Mouse (Mus musculus) forebrain, embryonic 14.5 days (tissue): ENCODE data around the gene Tmem212. TPM values are rescaled to one million over a fixed set of nuclear protein-coding genes. Genes with fewer than 3 reads are reported as not detected.

ENCODE experiments used
- ATAC-seq: fragments of 200-750 bp; cut with Nextera tagmentation; 2 replicates; pipeline ENCODE4 v1.8.0; 2017; ENCODE audit warnings: mild to moderate bottlenecking, moderate library complexity
- DNase-seq: peaks from one replicate; pipeline ENCODE4 v3.0.0-alpha.2; 2015; ENCODE audit warnings: low spot score
- H3K27ac ChIP-seq: fragments of 300-500 bp; sonication (generic); 2 replicates; pipeline ENCODE4 v1.5.1; 2014; ENCODE audit warnings: low read depth, mild to moderate bottlenecking, control low read depth, low read length, moderate library complexity
- H3K27me3 ChIP-seq: fragments of 300-500 bp; sonication (generic); replicated peaks from 2 replicates; pipeline ENCODE4 v1.6.1; 2014; ENCODE audit warnings: low read length, control low read depth, mixed read lengths; ENCODE audit not compliant: control insufficient read depth, insufficient read depth
- H3K36me3 ChIP-seq: fragments of 300-500 bp; sonication (generic); 2 replicates; pipeline ENCODE4 v1.6.1; 2014; ENCODE audit warnings: low read length, control low read depth; ENCODE audit not compliant: control insufficient read depth, insufficient read depth
- H3K4me1 ChIP-seq: fragments of 300-500 bp; sonication (generic); 2 replicates; pipeline ENCODE4 v1.6.1; 2014; ENCODE audit warnings: antibody characterized with exemption, low read length, control low read depth; ENCODE audit not compliant: control insufficient read depth, insufficient read depth
- H3K4me2 ChIP-seq: fragments of 300-500 bp; sonication (generic); 2 replicates; pipeline ENCODE4 v1.6.1; 2014; ENCODE audit warnings: mild to moderate bottlenecking, control low read depth, low read length
- H3K4me3 ChIP-seq: fragments of 300-500 bp; sonication (generic); 2 replicates; pipeline ENCODE4 v1.5.1; 2014; ENCODE audit warnings: low read depth, low read length, control low read depth
- H3K9ac ChIP-seq: fragments of 300-500 bp; sonication (generic); 2 replicates; pipeline ENCODE4 v1.6.1; 2014; ENCODE audit warnings: mild to moderate bottlenecking, low read length, control low read depth, moderate library complexity
- H3K9me3 ChIP-seq: fragments of 300-500 bp; sonication (generic); replicated peaks from 2 replicates; pipeline ENCODE4 v1.6.1; 2016; ENCODE audit warnings: low read length, control low read depth, mixed read lengths; ENCODE audit not compliant: control insufficient read depth
- WGBS: fragments of 180-500 bp; shearing (Covaris S2); extraction: QIAGEN DNeasy Blood & Tissue Kit; methylation state at CpG from one replicate; pipeline ENCODE4 v1.1.7; 2014; 5-methylcytosine and 5-hydroxymethylcytosine counted together
- polyA plus RNA-seq: library from polyadenylated mRNA; unstranded; fragments of >200 nt; fragmentation: Nextera tagmentation; extraction: Ambion mirVana; gene quantifications from 2 replicates; pipeline ENCODE4 v1.2.1, GENCODE M21; 2014

Tmem212 gene
- polyA plus RNA-seq, 1 experiment from 2014 or later = not detected

DNA sequence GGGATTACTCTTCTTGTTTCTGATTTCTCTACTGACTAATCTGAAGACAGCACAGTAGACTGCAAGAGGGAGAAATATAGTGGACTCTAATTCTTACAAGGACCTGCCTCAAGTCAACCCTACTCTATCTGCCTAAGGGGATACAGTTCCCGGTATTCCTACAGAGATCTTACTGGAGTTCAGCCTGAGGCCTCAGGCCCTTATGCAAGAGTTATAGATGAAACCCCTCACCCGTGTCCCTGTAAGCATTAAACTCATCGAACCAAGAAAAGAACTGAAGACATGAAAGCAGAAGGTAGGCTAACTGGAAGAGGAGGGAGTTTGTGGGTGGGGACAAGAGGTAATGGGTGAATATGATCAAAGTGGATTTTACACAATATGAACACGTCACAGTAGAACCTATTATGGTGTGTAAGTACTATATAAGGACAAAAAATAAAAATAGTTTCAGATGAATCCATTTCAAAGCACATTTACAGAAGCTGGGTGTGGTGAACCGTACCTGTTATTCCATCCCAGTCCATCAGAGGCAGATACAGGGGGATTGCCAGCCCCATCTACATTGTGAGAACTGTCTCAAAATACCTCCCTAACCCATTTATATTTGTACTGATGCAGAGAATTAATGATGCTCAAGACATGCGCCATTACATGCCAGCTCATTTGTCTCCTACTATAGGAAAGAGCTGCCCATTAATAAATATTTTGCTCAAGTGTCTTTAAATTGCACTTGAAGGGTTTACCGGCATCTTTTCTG lies 17.1 kb downstream of the Tmem212 start:
- no peak for DNase-seq
- Histone ChIP-seq H3K27ac (no peak overlapping the region), H3K9ac (no peak overlapping the region), H3K36me3 (no peaks in the 10 kb centered on the region), H3K4me1 (no peaks in the 10 kb centered on the region), H3K9me3 (no peaks in the 10 kb centered on the region), H3K4me3 (no peak overlapping the region), H3K4me2 (no peak overlapping the region), H3K27me3 (no peaks in the 10 kb centered on the region)
- no peak for ATAC-seq
- 83% methylated on average over 7 of the region's 7 CpGs for WGBS

GRCm38 (mm10) chr3:27873268-27874073 lies 22.7 kb downstream of the Tmem212 start:
- H3K27ac ChIP-seq = no peak overlapping the region
- H3K36me3 ChIP-seq = no peaks in the 10 kb centered on the region
- peak; percentile 60; the same call in 1 of the 2 replicates for ATAC-seq
- no peaks in the 10 kb centered on the region for H3K27me3 ChIP-seq
- 69% methylated on average over 9 of the region's 9 CpGs for WGBS
- DNase-seq = peak; percentile 48
- H3K4me2 ChIP-seq = no peak overlapping the region
- H3K9me3 ChIP-seq = no peaks in the 10 kb centered on the region
- no peak overlapping the region for H3K4me3 ChIP-seq
- no peaks in the 10 kb centered on the region; the same call in 1 of the 2 replicates for H3K4me1 ChIP-seq
- H3K9ac ChIP-seq = no peak overlapping the region

DNA sequence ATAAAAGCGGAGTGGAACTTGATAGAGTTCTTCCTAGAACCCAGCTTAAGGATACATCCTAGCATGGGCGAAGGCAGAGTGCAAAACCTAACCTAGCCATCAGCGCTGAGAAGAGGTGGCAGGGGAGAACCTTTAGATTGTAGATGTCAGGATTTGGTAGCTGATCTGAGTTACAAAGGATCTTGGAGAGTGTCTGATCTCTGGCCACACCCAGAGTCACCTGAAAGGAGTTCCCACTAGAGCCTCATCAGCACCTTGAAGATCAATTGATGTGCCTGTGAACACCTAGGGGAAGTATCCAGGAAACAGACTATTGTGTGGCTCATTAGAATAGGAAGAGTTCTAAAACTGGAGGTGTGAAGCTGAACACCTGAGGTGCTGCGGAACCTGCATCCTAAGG lies 23.7 kb downstream of the Tmem212 start:
- no peak overlapping the region for H3K4me3 ChIP-seq
- no peak for ATAC-seq
- no peaks in the 10 kb centered on the region for H3K27me3 ChIP-seq
- WGBS = 89% methylated on average over 4 of the region's 4 CpGs
- H3K4me2 ChIP-seq = no peak overlapping the region
- H3K4me1 ChIP-seq = no peaks in the 10 kb centered on the region; the same call in 1 of the 2 replicates
- no peaks in the 10 kb centered on the region for H3K36me3 ChIP-seq
- H3K9me3 ChIP-seq = no peaks in the 10 kb centered on the region
- H3K27ac ChIP-seq = no peak overlapping the region
- DNase-seq = no peak
- H3K9ac ChIP-seq = no peak overlapping the region

GRCm38 (mm10) chr3:27871891-27872290 lies 24.3 kb downstream of the Tmem212 start:
- Histone ChIP-seq H3K27ac (no peak overlapping the region), H3K36me3 (no peaks in the 10 kb centered on the region), H3K9ac (no peak overlapping the region), H3K27me3 (no peaks in the 10 kb centered on the region), H3K9me3 (no peaks in the 10 kb centered on the region), H3K4me2 (no peak overlapping the region), H3K4me3 (no peak overlapping the region), H3K4me1 (no peaks in the 10 kb centered on the region; the same call in 1 of the 2 replicates)
- no peak for ATAC-seq
- WGBS = 88% methylated on average over 3 of the region's 3 CpGs
- no peak for DNase-seq

- Histone ChIP-seq H3K27me3 (no peaks in the 10 kb centered on the region), H3K36me3 (no peaks in the 10 kb centered on the region), H3K4me1 (no peaks in the 10 kb centered on the region; the same call in 1 of the 2 replicates), H3K9me3 (no peaks in the 10 kb centered on the region), H3K9ac (no peak overlapping the region), H3K4me3 (no peak overlapping the region), H3K27ac (no peak overlapping the region), H3K4me2 (no peak overlapping the region)
- DNase-seq = no peak
- WGBS = 84% methylated on average over 4 of the region's 4 CpGs
- ATAC-seq = no peak
Observed at GRCm38 (mm10) chr3:27871371-27871770, 24.8 kb downstream of the Tmem212 start.

DNA sequence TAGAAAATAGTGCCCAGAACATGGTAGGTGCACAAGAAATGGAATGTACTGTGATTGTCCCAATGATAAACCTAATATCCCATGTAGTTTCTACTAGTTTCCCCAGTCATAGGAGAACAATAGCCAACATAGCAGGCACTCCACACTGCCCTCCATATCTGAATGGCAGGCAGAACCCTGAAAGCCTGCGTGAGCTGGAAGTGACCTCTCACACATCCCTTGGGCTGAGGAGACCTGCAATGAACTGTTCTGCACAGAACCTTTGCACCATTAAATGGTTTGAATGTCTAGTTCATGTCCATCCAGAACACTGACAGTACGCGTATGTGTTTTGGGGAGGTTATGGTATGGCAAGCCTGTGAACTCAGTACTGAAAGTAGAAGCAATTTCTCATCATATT lies 27.5 kb downstream of the Tmem212 start:
- Histone ChIP-seq H3K4me1 (no peaks in the 10 kb centered on the region; the same call in 1 of the 2 replicates), H3K9me3 (no peaks in the 10 kb centered on the region)

GRCm38 (mm10) chr3:27867731-27868130 lies 28.4 kb downstream of the Tmem212 start:
- Histone ChIP-seq H3K4me2 (no peak overlapping the region), H3K27me3 (no peaks in the 10 kb centered on the region), H3K36me3 (no peaks in the 10 kb centered on the region), H3K9me3 (no peaks in the 10 kb centered on the region), H3K9ac (no peak overlapping the region), H3K4me1 (peaks cover 4% of the 10 kb centered on the region; the same call in 1 of the 2 replicates), H3K27ac (no peak overlapping the region), H3K4me3 (no peak overlapping the region)
- DNase-seq (no peak), ATAC-seq (no peak)
- 79% methylated on average over 3 of the region's 3 CpGs for WGBS

More for the DNA sequence above, 27.5 kb downstream of the Tmem212 start:
- no peaks in the 10 kb centered on the region for H3K36me3 ChIP-seq
- WGBS = 94% methylated on average over 3 of the region's 3 CpGs
- DNase-seq = no peak
- H3K9ac ChIP-seq = no peak overlapping the region
- no peak overlapping the region for H3K4me3 ChIP-seq
- H3K27ac ChIP-seq = no peak overlapping the region
- no peak overlapping the region for H3K4me2 ChIP-seq
- no peaks in the 10 kb centered on the region for H3K27me3 ChIP-seq
- ATAC-seq = no peak

- Histone ChIP-seq H3K4me3 (peak overlapping the region; percentile 24), H3K27ac (peak overlapping the region; percentile 61), H3K4me1 (peaks cover 17% of the 10 kb centered on the region), H3K4me2 (peak overlapping the region; percentile 57), H3K9ac (peak overlapping the region; percentile 46; the same call in 1 of the 2 replicates), H3K27me3 (no peaks in the 10 kb centered on the region), H3K9me3 (no peaks in the 10 kb centered on the region), H3K36me3 (no peaks in the 10 kb centered on the region)
- ATAC-seq (peak; percentile 94), DNase-seq (peak; percentile 95)
- 3% methylated on average over 16 of the region's 16 CpGs for WGBS
Observed at GRCm38 (mm10) chr3:27862821-27863740, 33.1 kb downstream of the Tmem212 start.
